Mouse (Mus musculus): ENCODE results near the gene Cldn10. TPM values are rescaled to one million over a fixed set of nuclear protein-coding genes. Genes with fewer than 3 reads are reported as not detected.
"Not testable (repeated sequence)": the region's sequence is repeated elsewhere in the genome, so short reads cannot be mapped to it uniquely, and the experiment has no call there.

The Cldn10 gene
- polyA plus RNA-seq (2012; rRNA removed) = 0.31 and 0.33 TPM in 2 replicates

DNA sequence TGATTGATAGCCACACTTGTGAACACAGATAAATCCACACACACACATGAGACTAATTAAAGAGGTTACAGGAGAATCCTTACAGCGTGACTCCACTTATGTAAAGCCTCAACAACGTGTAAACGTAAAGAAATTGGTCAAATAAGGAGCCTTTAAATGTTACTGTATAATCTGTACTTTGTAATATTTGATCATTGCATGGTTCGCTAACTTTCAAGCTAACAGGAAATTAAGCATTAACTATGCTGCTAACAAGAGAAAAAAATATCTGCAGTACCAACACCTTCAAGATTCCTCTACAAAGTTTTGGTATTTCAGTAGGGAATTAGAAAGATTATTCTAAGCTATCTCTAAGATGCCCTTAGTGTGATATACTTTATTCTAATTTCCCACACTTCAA is at the start of gene Cldn10:
Gene Cldn10 (plus strand): TSS at position 288 of the 400 bp plus-strand sequence.
- TF ChIP-seq POLR2A (IDR thresholded peaks at IDR 0.05; ENCODE audit: borderline replicate concordance, extremely low read depth, insufficient read depth, insufficient read length, poor library complexity, severe bottlenecking) (no peak), CTCF (IDR thresholded peaks at IDR 0.05; ENCODE audit: borderline replicate concordance, extremely low read depth, insufficient read depth, insufficient read length) (no peak)
- DNase-seq (ENCODE audit: low read depth) = no peak

DNA sequence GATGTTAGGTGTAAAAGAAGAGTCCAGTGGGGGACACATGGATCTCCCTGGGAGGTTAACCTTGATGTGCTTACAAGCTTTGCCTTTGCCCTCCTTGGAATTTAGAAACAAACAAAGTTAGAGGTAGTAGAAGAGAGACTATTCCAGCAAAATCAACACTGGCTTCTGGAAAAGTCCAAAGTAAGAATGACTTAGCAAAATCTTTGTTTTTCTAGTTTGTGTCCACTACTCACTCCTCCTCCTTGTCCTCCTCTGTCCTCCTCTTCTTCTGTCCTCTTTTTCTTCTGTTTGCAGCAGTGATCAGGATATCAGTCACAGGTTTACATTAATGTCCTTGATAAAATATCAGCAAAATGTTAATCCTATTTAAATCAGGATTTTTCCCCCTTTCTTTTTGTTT is 45.9 kb upstream of the Cldn10 start:
- no peak for DNase-seq (ENCODE audit: low read depth)
- TF ChIP-seq CTCF (IDR thresholded peaks at IDR 0.05; ENCODE audit: borderline replicate concordance, extremely low read depth, insufficient read depth, insufficient read length) = no peak
- TF ChIP-seq POLR2A (IDR thresholded peaks at IDR 0.05; ENCODE audit: borderline replicate concordance, extremely low read depth, insufficient read depth, insufficient read length, poor library complexity, severe bottlenecking) = no peak

GRCm38 (mm10) chr14:118742862-118743261 is 44.8 kb upstream of the Cldn10 start:
- no peak for DNase-seq (ENCODE audit: low read depth)
- TF ChIP-seq POLR2A (IDR thresholded peaks at IDR 0.05; ENCODE audit: borderline replicate concordance, extremely low read depth, insufficient read depth, insufficient read length, poor library complexity, severe bottlenecking) (no peak), CTCF (IDR thresholded peaks at IDR 0.05; ENCODE audit: borderline replicate concordance, extremely low read depth, insufficient read depth, insufficient read length) (no peak)

GRCm38 (mm10) chr14:118749068-118749467 is 38.6 kb upstream of the Cldn10 start:
- DNase-seq (ENCODE audit: low read depth) = no peak
- TF ChIP-seq POLR2A (IDR thresholded peaks at IDR 0.05; ENCODE audit: borderline replicate concordance, extremely low read depth, insufficient read depth, insufficient read length, poor library complexity, severe bottlenecking) (no peak), CTCF (IDR thresholded peaks at IDR 0.05; ENCODE audit: borderline replicate concordance, extremely low read depth, insufficient read depth, insufficient read length) (no peak)

DNA sequence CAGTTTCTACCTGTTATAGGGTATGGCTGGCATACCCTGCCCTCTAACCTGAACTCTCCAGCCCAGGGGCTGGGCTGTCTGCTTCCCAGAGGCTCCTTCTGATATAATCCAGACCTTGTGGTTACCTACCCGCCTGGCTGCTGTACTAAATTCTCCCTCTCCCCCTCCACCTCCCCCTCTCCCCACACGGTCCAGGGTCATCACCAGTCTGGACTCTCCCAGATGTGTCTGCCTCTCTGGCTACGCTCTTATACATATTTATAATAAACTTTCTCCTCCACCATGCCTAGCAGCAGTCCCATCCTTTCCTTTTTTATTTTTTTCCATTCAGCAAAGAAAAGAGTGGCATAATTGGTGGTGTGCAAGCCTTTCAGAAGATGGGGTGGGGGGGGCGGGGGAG is 38.0 kb upstream of the Cldn10 start:
- TF ChIP-seq POLR2A (IDR thresholded peaks at IDR 0.05; ENCODE audit: borderline replicate concordance, extremely low read depth, insufficient read depth, insufficient read length, poor library complexity, severe bottlenecking) (no peak), CTCF (IDR thresholded peaks at IDR 0.05; ENCODE audit: borderline replicate concordance, extremely low read depth, insufficient read depth, insufficient read length) (no peak)
- DNase-seq (ENCODE audit: low read depth) = no peak

DNA sequence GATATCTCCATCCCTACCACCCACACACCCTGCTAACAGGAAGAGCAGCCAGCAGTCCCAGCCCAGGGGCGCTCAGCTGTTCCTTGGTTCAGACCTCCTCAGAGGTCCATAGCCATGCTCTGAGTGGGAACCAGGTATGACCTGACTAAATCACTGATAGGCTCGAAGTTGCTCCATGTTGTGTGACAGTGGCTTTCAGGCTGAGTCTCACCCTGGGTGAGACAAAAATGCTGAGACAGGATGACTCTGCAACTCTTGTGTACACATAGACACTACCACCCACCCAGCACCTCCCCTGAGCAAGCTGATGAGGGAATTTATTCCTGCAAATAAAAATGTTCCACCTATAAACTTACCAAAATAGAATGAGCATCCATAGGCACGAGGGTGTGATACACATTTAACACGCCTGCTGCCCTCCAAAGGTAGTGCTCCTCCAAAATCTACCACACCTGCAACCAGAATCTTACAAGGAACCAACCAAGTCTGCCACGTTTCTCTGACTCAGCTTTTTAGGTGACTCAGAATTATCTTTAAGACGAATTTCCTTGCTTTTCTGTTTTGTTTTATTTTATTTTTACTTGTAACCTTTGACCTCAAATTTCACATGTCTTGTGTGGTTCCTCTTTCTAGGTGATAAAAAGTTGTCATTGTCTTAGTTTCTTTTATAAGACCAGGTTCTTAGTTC is 37.1 kb upstream of the Cldn10 start:
- no peak for DNase-seq (ENCODE audit: low read depth)
- TF ChIP-seq CTCF (IDR thresholded peaks at IDR 0.05; ENCODE audit: borderline replicate concordance, extremely low read depth, insufficient read depth, insufficient read length) (no peak), POLR2A (IDR thresholded peaks at IDR 0.05; ENCODE audit: borderline replicate concordance, extremely low read depth, insufficient read depth, insufficient read length, poor library complexity, severe bottlenecking) (no peak)

- TF ChIP-seq POLR2A (IDR thresholded peaks at IDR 0.05; ENCODE audit: borderline replicate concordance, extremely low read depth, insufficient read depth, insufficient read length, poor library complexity, severe bottlenecking) (no peak), CTCF (IDR thresholded peaks at IDR 0.05; ENCODE audit: borderline replicate concordance, extremely low read depth, insufficient read depth, insufficient read length) (no peak)
- DNase-seq (ENCODE audit: low read depth) = no peak
Observed at GRCm38 (mm10) chr14:118751193-118751753, 36.4 kb upstream of the Cldn10 start.

DNA sequence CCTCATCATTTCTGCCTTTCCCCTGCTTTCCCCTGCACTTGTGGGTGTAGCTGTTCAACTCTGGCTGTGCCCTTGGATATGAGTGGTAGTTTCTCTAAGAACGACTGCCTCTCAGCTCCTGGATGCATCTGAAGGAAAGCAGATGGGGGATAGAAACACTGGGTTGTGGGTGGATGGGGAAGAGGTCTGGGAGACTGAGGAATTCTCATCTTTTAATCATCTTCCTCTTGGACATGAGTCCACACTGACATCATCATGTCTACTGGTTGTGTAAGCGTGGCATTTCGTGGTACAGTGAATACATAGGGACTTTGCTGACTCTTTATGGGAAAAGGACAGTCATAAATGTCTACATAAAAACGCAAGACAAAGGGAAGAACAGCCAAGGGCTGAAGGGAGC is 31.7 kb upstream of the Cldn10 start:
- TF ChIP-seq CTCF (IDR thresholded peaks at IDR 0.05; ENCODE audit: borderline replicate concordance, extremely low read depth, insufficient read depth, insufficient read length) (no peak), POLR2A (IDR thresholded peaks at IDR 0.05; ENCODE audit: borderline replicate concordance, extremely low read depth, insufficient read depth, insufficient read length, poor library complexity, severe bottlenecking) (no peak)

GRCm38 (mm10) chr14:118756566-118756965 is 31.1 kb upstream of the Cldn10 start:
- TF ChIP-seq POLR2A (IDR thresholded peaks at IDR 0.05; ENCODE audit: borderline replicate concordance, extremely low read depth, insufficient read depth, insufficient read length, poor library complexity, severe bottlenecking) (no peak), CTCF (IDR thresholded peaks at IDR 0.05; ENCODE audit: borderline replicate concordance, extremely low read depth, insufficient read depth, insufficient read length) (no peak)
- DNase-seq (ENCODE audit: low read depth) = no peak

More for the DNA sequence above, 31.7 kb upstream of the Cldn10 start:
- no peak for DNase-seq (ENCODE audit: low read depth)

DNA sequence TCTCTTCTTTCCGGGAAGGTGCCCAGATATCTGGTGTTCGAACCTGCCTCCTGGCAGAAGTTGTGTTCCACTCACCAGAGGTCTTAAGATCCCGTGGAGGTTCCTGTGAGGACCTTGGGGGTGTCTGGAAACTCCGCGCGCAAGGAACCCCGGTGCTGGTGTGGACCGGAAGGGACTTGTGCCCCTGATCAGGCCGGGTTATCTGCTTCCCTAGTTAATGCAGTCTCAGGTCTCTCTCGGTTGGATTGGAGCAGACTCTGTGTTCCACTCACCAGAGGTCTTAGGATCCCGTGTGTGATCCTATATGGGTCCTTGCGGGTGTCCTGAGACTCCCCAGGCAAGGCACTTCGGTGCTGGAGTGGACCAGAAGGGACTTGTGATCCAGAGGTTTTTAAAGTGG is 24.3 kb upstream of the Cldn10 start:
- not testable (repeated sequence) for DNase-seq (ENCODE audit: low read depth)

- no peak for DNase-seq (ENCODE audit: low read depth)
- TF ChIP-seq CTCF (IDR thresholded peaks at IDR 0.05; ENCODE audit: borderline replicate concordance, extremely low read depth, insufficient read depth, insufficient read length) (no peak), POLR2A (IDR thresholded peaks at IDR 0.05; ENCODE audit: borderline replicate concordance, extremely low read depth, insufficient read depth, insufficient read length, poor library complexity, severe bottlenecking) (no peak)
Observed at GRCm38 (mm10) chr14:118763917-118764495, 23.7 kb upstream of the Cldn10 start.

- TF ChIP-seq CTCF (IDR thresholded peaks at IDR 0.05; ENCODE audit: borderline replicate concordance, extremely low read depth, insufficient read depth, insufficient read length) = no peak
- TF ChIP-seq POLR2A (IDR thresholded peaks at IDR 0.05; ENCODE audit: borderline replicate concordance, extremely low read depth, insufficient read depth, insufficient read length, poor library complexity, severe bottlenecking) = no peak
- peak; percentile 40 for DNase-seq (ENCODE audit: low read depth)
Observed at GRCm38 (mm10) chr14:118765306-118765705, 22.4 kb upstream of the Cldn10 start.

Measured in brain, embryonic 14.5 days (tissue).